Mouse (Mus musculus) liver, embryonic 14.5 days (tissue): Measurements from ENCODE around the gene Pgk1.

Experiments
- CTCF ChIP-seq: IDR thresholded peaks from 2 replicates; pipeline ENCODE4 v1.5.1; 2016; ENCODE audit warnings: antibody characterized with exemption, low read depth, control low read depth
- EP300 ChIP-seq: IDR thresholded peaks from 2 replicates; pipeline ENCODE4 v1.6.1; 2016; ENCODE audit warnings: antibody characterized with exemption, low read depth

DNA sequence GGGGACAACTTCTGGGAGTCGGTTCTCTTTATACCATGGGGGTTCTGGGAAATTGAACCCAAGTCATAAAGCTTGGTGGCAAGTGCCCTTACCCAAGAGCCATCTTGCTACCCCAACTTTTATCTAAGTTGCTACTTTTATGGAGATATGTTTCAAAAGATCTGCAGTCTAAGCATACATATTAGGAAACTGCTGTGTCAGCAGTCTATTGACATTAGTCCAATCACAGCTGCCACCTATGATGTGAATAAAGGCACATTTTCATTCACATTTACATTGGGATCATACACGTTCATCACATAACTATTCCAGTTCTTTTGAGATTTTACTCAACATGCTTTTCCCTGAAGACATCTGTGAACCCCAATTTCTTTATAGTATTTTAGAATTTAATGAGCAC lies 22.2 kb downstream of the Pgk1 start:
- TF ChIP-seq CTCF, result no peak
- no peak for TF ChIP-seq EP300
